Mouse (Mus musculus) spleen, postnatal 14 days (tissue): ENCODE measurements at regions not wholly inside any gene's neighbourhood (a gene's known extent, or its start where the extent isn't known, plus 50 kb on each side); places are given as distances from the start of the nearest gene placed in this dataset.

Source experiments
- DNase-seq, 2 experiments: peaks; one replicate each; pipeline ENCODE4 v3.0.0; 2021 to 2022; ENCODE audit warnings: low spot score in 2 of 2

DNA sequence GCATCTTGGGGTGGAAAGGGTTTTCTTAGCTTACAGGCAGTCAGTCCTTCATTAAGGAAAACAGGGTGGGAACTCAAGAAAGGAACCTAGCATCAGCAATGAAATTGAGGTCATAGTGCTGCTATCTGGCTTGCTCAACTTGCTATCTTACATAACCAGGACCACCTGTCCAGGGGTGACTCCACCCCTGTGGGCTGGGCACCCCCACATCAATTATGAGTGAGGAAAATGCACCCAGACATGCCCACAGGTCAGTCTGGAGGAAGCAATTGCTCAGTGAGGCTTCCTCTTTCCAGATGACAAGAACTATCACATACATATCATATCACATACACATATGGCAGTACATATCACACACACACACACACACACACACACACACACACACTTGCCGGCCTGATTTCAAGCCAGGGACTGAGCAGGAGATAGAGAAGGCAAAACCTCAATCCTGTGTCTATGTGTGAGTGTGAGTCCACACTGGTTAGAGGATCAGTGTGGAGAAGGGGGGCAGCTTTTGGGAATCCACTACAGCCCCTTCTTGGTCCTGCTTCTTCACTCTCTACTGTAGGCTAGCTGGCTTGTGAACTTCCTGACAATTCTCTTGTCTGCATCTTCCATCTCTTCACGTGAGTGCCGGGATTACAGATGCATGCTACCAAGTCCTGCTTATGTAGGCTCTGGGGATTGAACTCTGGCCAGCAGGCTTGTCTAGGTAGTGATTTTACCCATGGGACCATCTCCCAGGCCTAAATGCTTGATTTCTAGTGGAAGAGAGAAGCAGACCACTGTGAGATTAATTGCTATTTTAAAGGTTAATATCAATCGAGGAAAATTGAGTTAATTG lies 96.4 kb upstream of the Pgrmc2 start:
- no peak for DNase-seq

DNA sequence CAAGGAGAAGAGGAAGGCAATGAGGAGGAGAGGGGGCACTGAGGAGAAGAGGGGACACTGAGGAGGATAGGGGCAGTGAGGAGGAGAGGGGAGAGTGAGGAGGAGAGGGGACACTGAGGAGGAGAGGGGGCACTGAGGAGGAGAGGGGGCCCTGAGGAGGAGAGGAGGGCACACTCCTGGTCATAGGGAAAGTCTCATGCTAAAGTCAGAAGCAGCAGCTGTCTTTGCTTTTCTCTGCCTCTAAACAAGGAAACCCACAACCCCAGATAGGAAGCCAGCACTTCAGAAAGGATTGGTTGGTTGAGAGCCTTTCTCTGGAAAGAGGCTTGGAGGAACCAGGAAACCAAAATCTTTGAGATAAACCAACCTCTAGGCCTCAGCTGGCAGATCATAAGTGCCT lies 94.3 kb upstream of the Pgrmc2 start:
- no peak for DNase-seq

DNA sequence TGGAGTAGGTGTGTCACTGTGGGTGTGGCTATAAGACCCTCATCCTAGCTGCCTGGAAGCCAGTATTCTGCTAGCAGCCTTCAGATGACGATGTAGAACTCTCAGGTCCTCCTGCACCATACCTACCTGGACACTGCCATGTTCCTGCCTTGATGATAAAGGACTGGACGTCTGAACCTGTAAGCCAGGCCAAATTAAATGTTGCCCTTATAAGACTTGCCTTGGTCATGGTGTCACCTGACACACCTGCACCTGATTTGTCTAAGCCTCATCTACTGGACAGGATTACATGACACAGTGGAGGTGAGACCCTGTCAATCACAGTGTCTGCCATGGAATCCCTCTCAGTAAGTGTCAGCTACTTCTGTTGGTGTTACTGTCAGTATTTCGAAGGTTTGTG lies 92.5 kb upstream of the Pgrmc2 start:
- no peak for DNase-seq

DNA sequence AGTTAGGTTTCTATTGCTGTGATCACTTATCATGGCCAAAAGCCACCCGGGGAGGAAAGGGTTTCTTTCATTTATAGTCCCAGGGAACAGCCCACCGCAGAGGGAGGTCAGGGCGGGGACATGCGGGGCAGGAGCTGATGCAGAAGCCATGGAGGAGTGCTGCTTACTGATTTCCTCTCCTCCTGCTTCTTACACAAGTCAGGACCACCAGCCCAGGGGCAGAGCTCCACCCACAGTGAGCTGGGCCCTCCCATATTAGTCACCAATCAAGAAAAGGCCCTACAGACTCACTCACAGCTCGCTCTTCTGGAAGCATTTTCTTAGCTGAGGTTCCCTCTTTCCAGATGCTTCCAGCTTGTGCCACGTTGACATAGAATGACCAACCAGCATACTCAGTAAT lies 90.7 kb upstream of the Pgrmc2 start:
- DNase-seq = no peak

DNA sequence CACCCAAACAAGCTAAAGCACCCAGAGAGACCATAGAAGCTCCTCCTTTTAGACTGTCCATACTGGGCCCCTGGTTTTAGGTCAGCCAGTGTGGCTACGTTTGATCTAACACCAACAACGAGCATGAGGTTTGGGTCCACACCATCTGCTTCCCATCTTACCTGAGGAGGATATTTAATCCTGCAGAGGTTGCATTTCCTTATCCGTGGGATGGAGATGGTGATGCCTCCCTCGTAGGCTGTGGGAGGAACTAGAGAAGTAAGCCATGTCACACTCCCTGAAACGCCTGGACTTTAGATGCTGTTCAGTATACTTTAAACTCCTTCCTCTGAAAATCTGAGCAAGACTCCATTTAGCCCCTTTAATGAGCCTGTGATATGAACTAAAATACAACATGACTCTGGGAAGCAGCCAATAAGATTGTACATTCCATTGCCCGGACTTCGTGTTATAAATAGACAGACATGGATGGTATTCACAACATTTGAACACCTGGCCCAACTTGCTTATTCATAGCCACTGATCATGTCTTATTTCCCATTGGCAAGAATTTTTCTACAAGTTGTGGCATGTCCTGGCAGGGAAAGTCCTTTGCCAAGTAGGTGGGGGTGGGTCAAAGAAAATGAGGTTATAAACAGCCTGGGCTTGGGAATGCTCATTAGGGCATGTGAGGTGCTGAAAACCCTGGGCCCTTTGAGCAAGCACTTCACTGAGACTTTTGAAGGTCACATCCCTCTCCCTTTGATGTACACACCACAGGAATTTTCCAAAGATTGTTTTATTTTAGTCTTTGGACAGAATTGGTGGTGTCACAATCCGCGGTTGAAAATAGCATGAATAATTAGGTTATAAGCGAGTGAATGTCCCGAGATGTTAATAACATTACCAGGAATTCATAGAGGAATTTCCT lies 89.7 kb upstream of the Pgrmc2 start:
- DNase-seq = no peak

DNA sequence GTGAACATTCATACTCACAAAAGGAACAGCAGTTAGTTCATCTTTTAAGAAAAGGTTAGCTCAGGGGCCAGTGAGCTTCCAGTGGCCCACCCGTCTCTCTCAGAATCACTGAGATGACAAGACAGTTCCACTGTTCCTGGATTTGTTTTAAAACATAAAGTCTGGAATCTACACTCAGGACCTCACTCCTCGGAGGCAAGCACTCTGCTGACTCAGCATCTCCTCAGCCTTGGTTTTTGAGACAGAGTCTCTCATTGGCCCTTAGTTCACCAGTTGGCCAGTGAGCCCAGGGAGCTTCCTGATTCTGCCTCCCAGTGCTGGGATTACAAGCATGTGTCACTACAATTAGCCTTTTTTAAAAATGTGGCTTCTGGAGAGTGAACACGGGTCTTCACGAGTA lies 88.9 kb upstream of the Pgrmc2 start:
- DNase-seq = no peak

DNA sequence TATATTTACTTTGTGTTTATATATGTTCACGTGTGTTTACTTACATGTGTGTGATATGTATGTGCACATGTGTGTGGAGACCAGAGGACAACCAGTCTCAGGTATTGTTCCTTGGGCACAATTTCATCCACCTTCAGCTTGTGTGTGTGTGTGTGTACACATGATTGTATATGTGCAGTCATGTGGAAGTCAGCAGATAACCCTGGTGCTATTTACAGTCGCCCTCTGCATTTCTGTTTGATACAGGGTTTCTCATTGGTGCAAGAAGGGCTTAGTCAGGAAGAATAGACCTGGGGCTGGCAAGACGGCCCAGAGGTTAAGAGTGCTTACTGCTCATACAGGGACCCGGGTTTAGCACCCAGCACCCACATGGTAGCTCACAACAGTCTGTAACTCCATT lies 88.5 kb upstream of the Pgrmc2 start:
- no peak for DNase-seq

DNA sequence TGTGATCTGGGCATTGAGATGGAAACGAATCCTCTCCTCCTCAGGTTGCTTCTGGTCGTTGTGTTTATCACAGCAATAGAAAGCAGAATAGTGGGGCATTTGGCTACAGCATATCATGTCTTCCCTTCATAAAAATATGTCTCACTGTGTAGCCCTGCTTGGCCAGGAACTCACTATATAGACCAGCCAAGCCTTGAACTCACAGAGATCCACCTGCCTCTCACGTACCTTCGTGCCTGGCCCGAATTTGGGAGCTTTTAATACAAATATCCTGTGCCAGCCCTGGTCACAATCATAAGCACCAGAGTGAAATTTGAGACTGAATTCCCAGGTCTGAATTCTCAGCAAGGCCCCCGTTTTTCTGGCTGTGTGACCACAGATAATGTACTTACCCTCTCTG lies 87.7 kb upstream of the Pgrmc2 start:
- DNase-seq = no peak

DNA sequence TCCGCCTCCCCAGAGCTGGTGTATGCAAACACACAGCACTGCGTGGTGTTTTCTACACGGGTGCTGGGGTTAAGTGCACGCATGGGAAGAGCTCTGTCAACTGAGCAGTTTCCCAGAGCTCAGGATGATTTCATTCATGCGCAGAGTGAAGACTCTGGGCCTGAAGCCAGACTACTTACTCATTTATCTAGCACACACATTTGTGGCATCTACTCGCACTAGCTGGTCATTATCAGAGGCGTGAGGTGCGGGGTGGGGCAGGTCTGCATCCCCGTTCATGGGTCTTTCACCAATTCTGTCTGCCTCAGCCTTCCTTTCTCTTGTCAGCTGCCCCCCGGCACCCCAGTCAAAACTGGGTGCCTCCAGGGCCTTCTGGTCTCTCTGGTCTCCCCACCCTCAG lies 86.6 kb upstream of the Pgrmc2 start:
- DNase-seq = peak; percentile 49 to 54

DNA sequence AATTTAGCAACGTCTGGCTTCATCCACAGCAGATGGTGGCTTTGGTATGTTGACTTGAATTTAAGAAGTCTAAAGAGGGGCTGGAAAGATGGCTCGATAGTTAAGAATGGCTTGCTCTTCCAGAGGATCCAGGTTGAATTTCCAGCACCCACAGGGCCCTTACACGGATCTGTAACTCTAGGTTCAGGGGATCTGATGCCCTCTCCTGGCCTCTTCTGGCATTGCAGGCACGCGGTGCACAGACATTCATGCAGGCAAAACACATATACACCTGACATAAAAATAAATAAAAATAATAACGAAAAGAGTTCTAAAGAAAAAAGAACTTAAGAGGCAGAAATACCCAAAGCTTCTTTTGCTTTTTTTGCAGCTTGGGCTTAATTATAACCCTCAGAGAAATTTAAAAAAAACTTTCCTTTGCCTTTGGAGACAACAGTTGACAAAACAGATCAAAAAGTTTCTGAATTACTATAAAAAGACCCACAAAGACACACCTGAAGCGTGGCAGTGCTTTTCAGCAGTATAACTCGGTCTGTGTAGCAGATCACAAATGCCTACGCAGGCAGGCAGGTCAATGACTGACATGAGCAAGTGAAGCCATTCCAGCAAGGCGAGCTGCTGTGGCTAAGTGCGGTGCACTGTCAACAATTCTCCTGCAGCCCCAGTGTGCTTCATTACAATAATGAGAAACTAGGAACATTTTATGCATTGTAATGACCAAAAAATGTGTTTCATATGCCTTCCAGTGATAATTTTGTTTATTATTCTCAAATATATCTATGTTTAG lies 85.5 kb upstream of the Pgrmc2 start:
- no peak for DNase-seq

DNA sequence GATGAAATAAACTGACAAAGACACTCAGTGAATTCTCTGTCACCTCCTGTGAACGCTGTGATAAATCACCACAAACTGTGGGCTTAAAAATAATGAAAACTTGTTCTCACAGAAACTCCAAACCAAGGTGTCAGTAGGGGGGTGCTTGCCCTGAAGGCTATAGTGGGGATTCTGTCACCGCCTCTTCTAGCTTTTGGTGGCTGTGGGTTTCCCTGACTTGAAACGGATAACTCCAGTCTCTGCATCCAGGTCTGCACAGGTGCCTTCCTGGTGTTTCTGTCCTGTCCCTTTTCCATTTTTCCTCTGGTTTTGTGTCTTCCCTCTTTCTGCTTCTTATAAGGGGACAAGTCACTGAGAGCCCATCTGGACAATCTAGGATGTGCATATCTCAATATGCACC lies 84.6 kb upstream of the Pgrmc2 start:
- no peak for DNase-seq

DNA sequence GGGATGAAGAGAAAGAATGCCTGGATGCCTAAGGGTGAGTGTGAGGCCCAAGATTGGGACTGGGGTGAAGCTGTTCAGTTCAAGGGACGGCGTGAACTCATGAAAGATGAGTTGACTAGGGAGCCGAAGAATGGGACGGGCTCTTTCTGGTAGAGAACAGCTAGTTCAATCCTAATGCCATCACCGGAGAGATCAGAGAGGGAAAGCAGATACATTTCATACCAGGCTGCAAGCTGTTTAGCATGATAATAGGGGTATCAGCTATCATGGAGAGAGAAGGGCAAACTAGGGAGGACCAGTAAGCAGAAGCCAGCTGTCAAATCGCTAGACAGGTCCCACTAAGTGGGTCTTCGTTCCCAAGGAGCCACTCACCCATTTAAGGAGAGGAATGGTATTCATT lies 81.9 kb upstream of the Pgrmc2 start:
- no peak for DNase-seq

DNA sequence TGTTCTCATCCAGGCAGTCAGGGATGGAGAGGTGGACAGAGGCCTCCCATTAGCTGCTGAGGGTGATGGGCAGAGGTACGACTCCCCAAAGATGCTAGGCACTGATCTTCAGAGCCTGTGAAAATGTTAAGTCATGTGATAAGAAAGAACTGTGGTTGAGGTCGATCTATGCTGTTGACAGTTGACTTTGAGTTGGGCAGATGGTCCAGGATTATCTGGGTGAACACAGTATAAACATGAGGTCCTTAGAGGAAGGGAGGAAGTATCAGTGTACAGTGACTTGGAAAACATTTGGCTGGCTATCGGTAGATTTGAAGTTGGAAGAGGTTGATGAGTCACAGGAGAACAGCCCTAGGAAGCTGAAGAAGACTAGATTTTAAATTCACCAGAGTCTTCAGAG lies 80.9 kb upstream of the Pgrmc2 start:
- DNase-seq = no peak

DNA sequence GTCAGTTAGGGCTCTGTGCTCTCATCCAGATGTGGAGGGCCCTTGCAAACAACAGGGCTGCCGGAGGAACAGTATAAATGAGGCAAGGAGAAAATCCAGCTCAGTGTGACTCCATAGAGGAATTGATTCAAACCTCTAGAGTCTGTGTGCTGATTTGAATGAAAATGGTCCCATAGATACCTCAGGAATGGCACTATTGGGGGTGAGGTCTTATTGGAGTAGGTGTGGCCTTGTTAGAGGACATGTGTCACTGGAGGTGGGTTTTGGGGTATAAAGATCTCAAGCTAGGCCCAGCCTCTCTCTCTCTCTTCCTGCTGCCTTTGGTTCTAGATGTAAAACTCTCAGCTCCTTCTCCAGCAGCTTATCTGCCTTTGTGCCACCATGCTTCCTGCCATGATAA lies 79.7 kb upstream of the Pgrmc2 start:
- no peak for DNase-seq

DNA sequence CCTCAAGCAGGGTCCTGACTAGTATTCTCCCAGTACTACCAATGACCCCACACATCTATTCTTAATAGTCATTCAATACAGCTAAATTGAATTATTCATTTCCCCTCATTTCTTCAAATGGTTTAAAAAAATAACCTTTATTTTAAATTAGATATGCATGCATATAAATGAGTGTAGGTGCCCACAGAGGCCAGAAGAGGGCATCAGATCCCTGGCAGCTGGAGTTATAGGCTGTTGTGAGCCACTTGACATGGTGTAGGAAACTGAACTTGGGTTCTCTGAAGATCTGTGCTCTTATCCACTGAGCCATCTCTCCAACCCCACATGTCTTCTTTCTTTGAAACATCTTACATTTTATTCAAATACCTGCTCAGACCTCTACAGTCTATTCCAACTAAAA lies 77.8 kb upstream of the Pgrmc2 start:
- DNase-seq = no peak

DNA sequence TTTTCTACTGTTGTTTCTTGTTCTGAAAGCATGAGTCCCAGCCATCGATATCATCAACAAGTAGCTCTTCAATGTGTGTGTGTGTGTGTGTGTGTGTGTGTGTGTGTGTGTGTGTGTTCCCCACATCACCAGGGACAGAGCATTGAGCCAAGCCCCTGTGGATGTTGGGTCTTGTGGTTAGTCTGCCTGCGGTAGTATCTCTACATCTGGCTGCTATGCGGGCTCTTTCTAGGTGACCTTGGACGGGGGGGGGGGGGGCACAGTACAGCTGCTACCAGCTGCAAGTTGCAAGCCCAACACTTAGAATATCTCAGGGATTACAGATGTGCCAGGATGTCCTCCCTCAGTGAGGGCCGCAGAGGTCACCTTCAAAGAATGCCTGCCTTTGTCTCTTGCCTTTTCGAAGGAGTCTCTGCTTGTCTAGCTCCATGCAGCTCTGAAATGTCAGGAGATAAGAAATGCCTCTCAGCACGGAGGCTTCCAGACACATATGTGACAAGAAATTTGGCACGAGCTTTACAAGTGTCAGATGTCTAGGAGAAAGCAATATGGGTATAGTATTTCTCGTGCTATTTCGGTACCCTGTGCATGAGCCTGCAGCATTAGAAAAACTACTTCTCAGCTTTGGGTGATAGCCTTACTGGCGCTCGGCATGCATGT lies 75.6 kb upstream of the Pgrmc2 start:
- no peak for DNase-seq

DNA sequence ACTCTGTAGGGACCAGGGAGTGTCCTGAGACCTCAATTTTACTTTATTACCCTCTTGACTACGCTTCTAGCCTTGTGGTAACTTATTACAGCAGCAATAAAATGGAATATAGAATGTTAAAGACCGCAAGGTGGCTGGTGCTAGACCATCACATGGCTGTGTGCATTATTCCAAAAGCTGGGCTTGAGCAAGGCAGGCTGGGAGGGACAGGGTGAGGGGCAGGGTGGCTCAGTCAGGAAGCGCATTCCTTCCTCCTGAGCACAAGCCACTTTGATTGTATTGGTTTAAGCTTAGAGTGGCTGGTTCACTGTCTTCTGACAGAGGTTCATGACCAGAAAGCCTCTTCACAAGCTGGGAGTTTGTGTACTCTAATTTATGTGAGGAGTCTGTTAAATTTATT lies 74.6 kb upstream of the Pgrmc2 start:
- no peak for DNase-seq

DNA sequence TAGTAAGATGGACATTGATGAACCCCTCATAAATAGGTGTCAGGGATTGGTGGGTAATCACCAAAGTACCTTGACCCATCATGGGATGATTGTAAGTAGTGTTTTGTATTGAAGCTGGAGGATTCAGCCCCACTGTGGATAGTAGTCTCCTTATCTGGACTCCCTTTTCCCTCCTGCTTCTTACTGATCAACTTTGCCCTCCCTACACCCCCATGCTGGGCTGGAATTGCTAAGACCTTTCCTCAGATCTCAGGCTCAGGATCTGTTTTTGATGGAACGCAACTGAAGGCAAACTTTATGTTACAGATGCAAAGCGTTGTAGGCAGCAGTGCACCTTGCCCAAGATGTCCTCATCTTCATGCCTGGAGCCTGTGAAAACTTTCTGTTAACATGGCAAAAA lies 73.7 kb upstream of the Pgrmc2 start:
- DNase-seq = no peak

DNA sequence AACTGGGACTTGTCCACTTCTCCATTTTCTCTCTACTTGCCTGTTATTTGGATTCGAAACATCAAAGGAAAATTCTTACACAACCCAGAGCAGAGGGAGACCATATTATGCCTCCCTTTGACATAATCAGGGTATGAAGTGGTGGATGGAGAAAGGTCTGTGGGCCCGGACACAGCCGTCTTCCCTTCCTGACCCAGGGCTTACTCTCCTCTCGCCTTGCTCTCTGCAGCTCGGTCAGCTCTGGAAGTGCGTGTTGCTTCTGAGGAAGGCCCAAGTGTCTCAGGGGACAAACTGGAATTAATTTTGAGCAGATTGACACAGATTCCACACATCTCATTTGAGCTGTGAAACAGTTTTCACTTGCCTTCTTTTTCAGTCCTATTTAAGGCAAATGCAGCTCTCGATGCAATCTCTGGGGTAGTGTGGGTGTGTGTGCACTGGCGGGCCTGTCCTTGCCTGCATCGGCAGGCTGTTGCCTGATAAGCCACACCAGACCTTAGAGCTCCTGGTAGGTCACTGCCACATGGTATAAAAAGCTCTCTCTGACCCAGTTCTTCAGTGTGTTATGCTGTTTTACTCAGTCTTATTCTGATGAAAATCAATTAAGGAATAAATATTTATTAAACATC lies 72.4 kb upstream of the Pgrmc2 start:
- DNase-seq = peak in 1 of 2 experiments; percentile 25

DNA sequence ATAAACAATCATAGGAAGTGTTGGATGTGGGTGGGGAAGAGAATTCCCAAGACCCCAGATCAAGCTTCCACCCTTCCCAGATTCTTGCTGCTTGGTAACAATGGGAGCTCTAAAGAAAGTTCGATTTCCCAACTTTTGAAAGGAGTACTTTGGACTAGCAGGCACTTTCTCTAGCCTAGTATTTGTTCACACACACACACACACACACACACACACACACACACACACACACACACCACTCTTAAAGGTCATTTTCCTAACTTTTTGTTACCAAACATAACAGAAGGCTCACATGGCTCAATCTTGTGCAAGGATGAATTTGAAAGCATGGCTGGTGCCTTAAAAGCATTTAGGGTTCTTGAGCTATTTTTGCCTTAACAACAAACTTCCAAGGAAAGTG lies 71.6 kb upstream of the Pgrmc2 start:
- no peak for DNase-seq

DNA sequence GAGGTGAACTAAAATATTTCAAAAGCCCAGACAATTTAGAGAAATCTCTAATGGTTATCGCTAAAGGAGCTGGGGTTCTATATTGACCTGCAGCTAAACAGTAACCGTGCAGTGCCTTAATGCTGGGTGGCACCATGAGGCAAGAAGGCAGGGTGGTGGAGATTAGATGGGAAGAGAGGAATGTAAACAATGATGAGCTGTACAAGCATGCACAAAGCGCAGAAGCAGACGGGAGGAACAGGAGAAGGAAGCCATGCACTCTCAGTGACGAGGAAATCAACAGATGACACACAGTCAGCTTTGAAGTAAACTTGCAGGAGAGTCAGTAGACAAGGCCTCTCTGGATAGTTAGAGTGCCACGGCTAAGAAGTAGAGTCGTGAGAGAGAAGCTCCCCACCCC lies 69.1 kb upstream of the Pgrmc2 start:
- DNase-seq = no peak
